Mouse (Mus musculus): ENCODE measurements at regions not wholly inside any gene's neighbourhood (a gene's known extent, or its start where the extent isn't known, plus 50 kb on each side); places are given as distances from the start of the nearest gene placed in this dataset.

DNA sequence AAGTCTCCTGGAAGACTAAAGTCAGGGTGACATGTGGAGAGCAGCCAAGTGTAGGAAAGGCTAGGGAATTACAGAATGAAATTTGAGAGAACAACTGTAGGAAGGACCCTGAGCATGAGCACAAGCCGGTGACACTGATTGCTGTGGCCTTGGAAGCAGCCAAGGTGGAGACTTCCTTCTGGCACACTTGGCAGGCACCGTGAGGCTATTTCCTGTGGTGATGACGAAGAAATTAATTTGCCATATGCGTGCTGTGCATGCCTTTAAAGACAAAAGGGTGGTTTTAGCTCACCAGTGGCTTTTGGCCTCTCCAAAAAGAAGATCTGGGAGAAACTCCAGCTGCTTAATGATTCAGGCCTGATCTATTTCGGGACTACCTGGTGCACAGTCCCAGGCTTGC is 55.4 kb upstream of the Mgmt start:
- Histone ChIP-seq H3K4me3 (ENCODE audit: insufficient read depth, low read depth, low read length) (no peak overlapping the region), H3K4me1 (ENCODE audit: control insufficient read depth, insufficient read depth, insufficient read length, low read length) (peaks cover 29% of the 10 kb centered on the region; the same call in 1 of the 2 replicates), H3K27ac (replicated peaks; ENCODE audit: low read depth, low read length) (peak overlapping the region; percentile 77)

DNA sequence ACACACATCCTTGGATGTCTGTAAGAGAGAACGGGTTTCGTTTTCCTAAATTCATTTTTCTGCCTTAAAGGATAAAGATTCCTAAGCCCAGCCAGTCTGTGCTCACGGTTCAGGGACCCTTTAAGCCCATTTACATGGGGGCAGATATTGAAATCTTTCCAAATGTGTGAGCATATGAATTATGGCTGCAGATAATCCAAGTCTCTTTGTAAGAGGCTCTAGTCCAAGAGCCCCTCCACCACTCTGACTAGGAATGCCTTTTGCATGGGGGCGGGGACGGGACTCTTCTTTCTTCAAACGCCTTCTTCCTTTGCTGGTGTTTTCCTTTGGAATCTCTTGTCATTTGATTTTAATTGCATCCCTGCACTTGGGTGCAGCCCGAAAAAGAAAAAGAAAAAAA is 54.2 kb upstream of the Mgmt start:
- no peak overlapping the region for H3K4me3 ChIP-seq (ENCODE audit: insufficient read depth, low read depth, low read length)
- peaks cover 35% of the 10 kb centered on the region; the same call in 1 of the 2 replicates for H3K4me1 ChIP-seq (ENCODE audit: control insufficient read depth, insufficient read depth, insufficient read length, low read length)
- H3K27ac ChIP-seq (replicated peaks; ENCODE audit: low read depth, low read length): peak overlapping the region; percentile 77; the same call in 1 of the 2 replicates

DNA sequence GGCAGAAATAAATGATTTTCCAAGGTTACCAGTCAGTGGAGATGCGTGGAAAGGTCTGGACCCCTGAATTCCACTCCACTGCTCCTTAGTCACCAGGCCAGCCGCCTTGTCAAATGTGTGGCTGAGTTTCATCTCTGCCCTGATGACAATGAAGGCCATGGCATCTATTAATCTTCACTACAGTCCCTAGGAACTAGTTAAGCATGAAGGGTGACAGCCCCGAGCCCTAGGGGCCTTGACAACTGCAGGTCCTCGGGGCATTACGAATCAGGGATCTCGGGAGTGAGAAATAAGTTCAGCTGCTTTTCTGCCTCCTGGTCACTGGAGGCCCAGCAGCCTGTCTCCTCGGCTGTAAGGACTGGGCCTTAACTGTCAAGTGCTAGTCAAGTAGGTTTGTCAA is 51.7 kb upstream of the Mgmt start:
- Histone ChIP-seq H3K4me3 (ENCODE audit: insufficient read depth, low read depth, low read length) (no peak overlapping the region), H3K4me1 (ENCODE audit: control insufficient read depth, insufficient read depth, insufficient read length, low read length) (peaks cover 37% of the 10 kb centered on the region; the same call in 1 of the 2 replicates), H3K27ac (replicated peaks; ENCODE audit: low read depth, low read length) (no peak overlapping the region)

DNA sequence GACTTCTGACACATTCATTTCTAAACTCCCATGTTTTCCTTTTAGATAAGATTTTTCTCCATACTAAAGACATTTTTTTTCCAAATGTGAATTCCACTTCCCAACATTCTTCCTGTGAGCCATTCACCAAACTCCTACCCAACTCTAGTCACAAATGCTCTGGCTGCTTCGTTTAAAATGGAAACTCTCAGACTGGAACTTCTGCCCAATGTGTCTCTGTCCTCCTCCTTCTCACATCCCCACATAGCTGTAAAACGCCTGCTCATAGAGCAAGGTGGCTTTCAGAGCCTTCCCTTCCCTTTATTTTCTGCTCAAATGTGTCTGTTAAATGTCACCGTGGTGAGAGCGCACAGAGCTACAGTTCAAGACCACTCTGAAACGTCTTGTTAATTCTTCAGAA is 50.1 kb upstream of the Mgmt start:
- H3K4me3 ChIP-seq (ENCODE audit: insufficient read depth, low read depth, low read length): no peak overlapping the region
- no peak overlapping the region for H3K27ac ChIP-seq (replicated peaks; ENCODE audit: low read depth, low read length)
- peaks cover 33% of the 10 kb centered on the region; the same call in 1 of the 2 replicates for H3K4me1 ChIP-seq (ENCODE audit: control insufficient read depth, insufficient read depth, insufficient read length, low read length)
